Mouse (Mus musculus): ENCODE measurements around the gene Myef2. TPM values are rescaled to one million over a fixed set of nuclear protein-coding genes. Genes with fewer than 3 reads are reported as not detected.
A peak's percentile ranks its signal among the peaks of the same experiment; 100 is the strongest.

Myef2 gene
- polyA plus RNA-seq (2015; fragmentation: Nextera tagmentation; extraction: Ambion mirVana) = 262 TPM in 2 replicates

GRCm38 (mm10) chr2:125123477-125123852, at the start of gene Myef2:
Gene Myef2, minus strand, starts transcription at chr2:125123661.
- peak within 1 kb of the TSS; percentile 95 for H3K9ac ChIP-seq (replicated peaks)
- H3K27me3 ChIP-seq = no peaks in the 10 kb centered on the region
- peak; percentile 88 for ATAC-seq (replicated peaks)
- no peaks in the 10 kb centered on the region for H3K9me3 ChIP-seq
- H3K27ac ChIP-seq (replicated peaks) = peak within 1 kb of the TSS; percentile 94
- peak within 1 kb of the TSS; percentile 52 for H3K4me2 ChIP-seq (replicated peaks)
- peak within 1 kb of the TSS; percentile 69 for H3K4me3 ChIP-seq
- H3K4me1 ChIP-seq = peaks cover 32% of the 10 kb centered on the region
- no peaks in the 10 kb centered on the region for H3K36me3 ChIP-seq
- WGBS = 1% methylated on average over 42 of the region's 48 CpGs

GRCm38 (mm10) chr2:125162012-125162470, 38.6 kb upstream of the Myef2 start:
- peaks cover 9% of the 10 kb centered on the region; the same call in 1 of the 2 replicates for H3K4me1 ChIP-seq
- peak; percentile 67; the same call in 1 of the 2 replicates for ATAC-seq (replicated peaks)
- no peak overlapping the region for H3K4me3 ChIP-seq
- H3K9me3 ChIP-seq = no peaks in the 10 kb centered on the region
- no peak overlapping the region for H3K4me2 ChIP-seq (replicated peaks)
- no peak overlapping the region for H3K9ac ChIP-seq (replicated peaks)
- 36% methylated on average over 4 of the region's 4 CpGs for WGBS
- H3K27me3 ChIP-seq = no peaks in the 10 kb centered on the region
- H3K36me3 ChIP-seq = no peaks in the 10 kb centered on the region
- no peak overlapping the region for H3K27ac ChIP-seq (replicated peaks)

DNA sequence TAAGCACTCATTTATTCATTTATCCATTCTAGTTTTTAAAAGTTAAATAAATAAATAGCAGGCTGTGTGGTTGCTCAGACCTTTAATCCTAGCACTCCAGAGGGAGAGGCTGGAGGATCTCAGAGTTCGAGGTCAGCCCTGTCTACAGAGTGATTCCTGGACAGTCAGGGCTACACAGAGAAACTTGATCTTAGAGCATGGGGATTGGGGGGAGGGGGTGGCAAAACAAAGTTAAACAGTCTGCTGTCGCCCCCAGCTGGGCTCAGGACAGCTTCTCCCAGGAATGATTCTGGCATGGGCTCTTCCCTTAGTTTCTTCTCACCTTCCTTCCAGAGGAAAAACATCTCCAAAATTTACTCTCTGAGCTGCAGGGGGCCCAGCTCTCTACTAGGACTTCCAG, 32.0 kb upstream of the Myef2 start:
- Histone ChIP-seq H3K4me3 (no peak overlapping the region), H3K9ac (replicated peaks) (no peak overlapping the region), H3K4me2 (replicated peaks) (no peak overlapping the region), H3K27me3 (no peaks in the 10 kb centered on the region), H3K36me3 (no peaks in the 10 kb centered on the region), H3K27ac (replicated peaks) (no peak overlapping the region), H3K9me3 (no peaks in the 10 kb centered on the region), H3K4me1 (no peaks in the 10 kb centered on the region)
- no peak for ATAC-seq (replicated peaks)
- WGBS = 36% methylated on average over 2 of the region's 2 CpGs

DNA sequence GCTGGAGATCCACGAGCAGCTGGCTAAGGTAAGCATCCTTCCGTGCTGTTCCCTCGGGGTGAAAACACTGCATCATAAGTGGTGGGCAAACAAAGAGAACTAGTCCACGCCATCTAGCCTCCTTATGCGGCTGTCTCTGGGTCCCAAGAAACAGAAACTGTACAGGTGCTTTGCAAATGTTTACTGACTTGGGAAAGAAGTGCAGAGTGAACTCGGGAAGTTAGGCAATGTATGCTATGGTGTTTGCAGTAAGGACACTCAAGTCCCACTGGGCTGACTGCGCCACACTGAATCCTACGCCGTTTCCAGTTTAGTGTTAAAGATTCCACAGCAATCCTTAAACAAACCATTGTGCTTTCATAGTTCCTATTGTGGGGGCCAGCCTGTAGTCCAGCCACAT, 30.8 kb upstream of the Myef2 start:
- no peak overlapping the region for H3K9ac ChIP-seq (replicated peaks)
- no peaks in the 10 kb centered on the region for H3K27me3 ChIP-seq
- no peak overlapping the region for H3K4me3 ChIP-seq
- no peak overlapping the region for H3K27ac ChIP-seq (replicated peaks)
- H3K4me2 ChIP-seq (replicated peaks) = no peak overlapping the region
- H3K36me3 ChIP-seq = no peaks in the 10 kb centered on the region
- H3K9me3 ChIP-seq = no peaks in the 10 kb centered on the region
- H3K4me1 ChIP-seq = no peaks in the 10 kb centered on the region
- ATAC-seq (replicated peaks) = no peak
- 85% methylated on average over 9 of the region's 9 CpGs for WGBS

DNA sequence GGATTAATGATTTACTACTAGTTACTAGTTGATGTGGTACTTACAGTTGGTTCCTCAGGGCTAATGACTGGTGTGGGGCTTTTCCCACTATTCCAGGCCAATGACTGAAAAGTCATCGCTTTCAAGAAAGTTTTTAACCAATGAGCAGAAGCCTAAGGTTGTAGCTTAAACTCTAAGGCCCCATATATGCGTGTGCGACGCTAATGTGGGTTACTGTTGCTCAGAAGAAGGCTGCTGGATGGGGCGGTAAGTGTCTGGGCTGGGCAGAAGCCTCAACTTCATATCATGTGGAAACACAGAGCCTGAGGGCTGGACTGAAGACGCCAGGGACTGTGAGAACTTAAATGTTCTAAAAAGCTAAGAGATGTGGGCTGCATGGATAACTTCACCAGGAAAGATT, 28.9 kb upstream of the Myef2 start, which contains the start of gene Slc12a1:
Gene Slc12a1 (plus strand): TSS at position 118 of the 400 bp plus-strand sequence.
- no peaks in the 10 kb centered on the region for H3K4me1 ChIP-seq
- WGBS = 86% methylated on average over 6 of the region's 6 CpGs
- no peaks in the 10 kb centered on the region for H3K9me3 ChIP-seq
- no peak within 1 kb of the TSS for H3K9ac ChIP-seq (replicated peaks)
- H3K4me2 ChIP-seq (replicated peaks) = no peak within 1 kb of the TSS
- no peak within 1 kb of the TSS for H3K4me3 ChIP-seq
- no peaks in the 10 kb centered on the region for H3K36me3 ChIP-seq
- ATAC-seq (replicated peaks) = no peak
- H3K27me3 ChIP-seq = no peaks in the 10 kb centered on the region
- no peak within 1 kb of the TSS for H3K27ac ChIP-seq (replicated peaks)

GRCm38 (mm10) chr2:125142336-125142735, 18.9 kb upstream of the Myef2 start:
- no peaks in the 10 kb centered on the region for H3K36me3 ChIP-seq
- no peaks in the 10 kb centered on the region for H3K9me3 ChIP-seq
- no peak overlapping the region for H3K9ac ChIP-seq (replicated peaks)
- H3K4me1 ChIP-seq = peaks cover 6% of the 10 kb centered on the region
- no peak overlapping the region for H3K27ac ChIP-seq (replicated peaks)
- no peaks in the 10 kb centered on the region for H3K27me3 ChIP-seq
- H3K4me2 ChIP-seq (replicated peaks) = no peak overlapping the region
- no peak overlapping the region for H3K4me3 ChIP-seq
- ATAC-seq (replicated peaks) = peak; percentile 46; the same call in 1 of the 2 replicates

DNA sequence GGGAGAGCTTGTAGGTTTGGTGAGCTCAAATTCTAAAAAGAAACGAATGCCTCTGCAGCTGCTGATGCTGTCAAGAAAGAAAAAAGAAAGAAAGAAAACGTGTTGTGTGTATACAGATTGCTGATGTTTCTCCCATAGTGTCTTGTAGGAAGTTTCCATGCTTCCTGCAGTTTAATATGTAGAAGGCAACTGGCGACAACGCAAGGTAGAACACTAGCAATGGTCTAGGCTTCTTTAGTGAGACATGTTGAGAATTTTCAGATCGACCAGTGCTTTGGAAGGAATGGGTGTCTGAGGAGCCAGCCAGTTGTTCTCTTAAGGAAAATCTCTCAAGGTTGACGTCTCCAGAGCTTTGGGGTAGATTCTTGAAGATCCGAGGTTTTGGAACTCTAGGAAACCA, 13.4 kb upstream of the Myef2 start:
- no peaks in the 10 kb centered on the region for H3K36me3 ChIP-seq

DNA sequence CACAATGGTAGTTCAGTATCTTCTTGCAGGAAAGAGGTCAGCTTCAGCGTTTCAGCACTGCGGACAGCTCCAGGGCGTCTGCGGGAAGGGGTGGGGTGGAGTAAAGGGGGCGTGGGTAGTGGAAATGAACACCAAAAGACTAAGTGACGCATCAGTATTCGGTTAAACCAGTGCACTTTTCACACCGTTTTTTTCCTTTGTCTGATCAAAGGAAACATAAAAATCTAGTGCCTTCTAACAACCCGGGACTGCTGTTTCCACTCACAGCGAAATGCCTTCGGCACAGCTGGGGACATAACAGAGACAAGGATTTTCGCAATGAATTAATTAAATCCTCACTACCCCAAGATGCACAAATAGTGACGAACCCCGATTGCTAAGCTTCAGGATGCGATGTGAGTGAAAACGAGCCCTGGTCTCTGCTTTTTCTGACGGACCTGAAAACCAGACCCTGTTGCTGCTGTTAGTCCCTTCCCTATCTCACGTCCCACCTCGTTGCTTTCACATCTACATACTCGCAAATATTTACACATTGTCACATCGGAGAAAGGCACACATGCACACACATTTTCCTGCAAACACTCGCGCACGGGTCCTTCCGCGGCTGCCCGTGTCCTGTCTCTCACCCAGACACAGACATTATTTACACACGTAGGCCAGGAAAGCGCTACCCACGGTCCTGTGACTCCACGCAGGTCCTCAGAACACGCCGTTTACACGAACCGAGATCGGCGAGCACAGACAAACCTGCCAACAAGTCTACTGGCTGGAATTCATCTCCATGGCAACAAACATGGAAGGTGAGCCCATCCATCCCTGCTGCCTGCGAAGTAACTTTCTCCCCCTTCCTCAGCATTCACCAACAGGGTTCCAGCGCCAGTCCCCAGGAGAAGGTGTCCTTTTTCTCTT, 12.7 kb upstream of the Myef2 start, which contains the start of gene Ctxn2:
Gene Ctxn2 (plus strand): TSS at position 790 of the 909 bp plus-strand sequence.
- Histone ChIP-seq H3K4me1 (peaks cover 8% of the 10 kb centered on the region; the same call in 1 of the 2 replicates), H3K9me3 (no peaks in the 10 kb centered on the region), H3K4me3 (peak within 1 kb of the TSS; percentile 53), H3K36me3 (no peaks in the 10 kb centered on the region), H3K27me3 (no peaks in the 10 kb centered on the region), H3K27ac (replicated peaks) (peak within 1 kb of the TSS; percentile 75), H3K9ac (replicated peaks) (peak within 1 kb of the TSS; percentile 54), H3K4me2 (replicated peaks) (peak within 1 kb of the TSS; percentile 70)
- WGBS = under 1% methylated on average over 39 of the region's 39 CpGs
- peak; percentile 79 for ATAC-seq (replicated peaks)

More for the DNA sequence above, 13.4 kb upstream of the Myef2 start:
- Histone ChIP-seq H3K9ac (replicated peaks) (peak overlapping the region; percentile 54; the same call in 1 of the 2 replicates), H3K9me3 (no peaks in the 10 kb centered on the region), H3K27me3 (no peaks in the 10 kb centered on the region), H3K27ac (replicated peaks) (peak overlapping the region; percentile 75), H3K4me3 (peak overlapping the region; percentile 53), H3K4me2 (replicated peaks) (peak overlapping the region; percentile 70), H3K4me1 (peaks cover 11% of the 10 kb centered on the region)
- WGBS = 29% methylated on average over 7 of the region's 7 CpGs
- no peak for ATAC-seq (replicated peaks)

GRCm38 (mm10) chr2:125134113-125134512, 10.7 kb upstream of the Myef2 start:
- no peaks in the 10 kb centered on the region for H3K36me3 ChIP-seq
- no peak overlapping the region for H3K9ac ChIP-seq (replicated peaks)
- no peaks in the 10 kb centered on the region for H3K9me3 ChIP-seq
- peaks cover 8% of the 10 kb centered on the region; the same call in 1 of the 2 replicates for H3K4me1 ChIP-seq
- H3K27ac ChIP-seq (replicated peaks) = no peak overlapping the region
- H3K4me3 ChIP-seq = no peak overlapping the region
- H3K27me3 ChIP-seq = no peaks in the 10 kb centered on the region
- H3K4me2 ChIP-seq (replicated peaks) = no peak overlapping the region
- no peak for ATAC-seq (replicated peaks)
- WGBS = 25% methylated on average over 4 of the region's 4 CpGs

DNA sequence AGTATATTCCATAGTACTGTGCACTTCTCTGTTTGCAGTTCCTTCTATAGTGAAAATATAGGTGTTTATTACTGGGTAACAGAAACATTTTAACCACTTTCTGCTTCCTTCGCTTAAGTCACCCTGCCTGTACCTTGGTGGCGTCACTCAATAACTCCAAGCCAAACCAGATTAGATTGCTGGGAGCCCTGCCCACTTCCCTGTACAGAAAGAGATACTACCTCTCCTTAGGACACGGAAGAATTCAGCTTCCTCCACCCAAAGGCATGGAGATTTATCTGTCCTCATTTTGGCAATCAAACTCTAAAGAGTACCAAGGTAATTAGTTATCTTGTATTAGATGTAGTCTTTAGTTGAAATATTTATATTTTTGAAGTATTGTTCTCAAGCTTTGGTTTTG, 3.3 kb upstream of the Myef2 start:
- no peak overlapping the region for H3K9ac ChIP-seq (replicated peaks)
- H3K27me3 ChIP-seq = no peaks in the 10 kb centered on the region
- peaks cover 4% of the 10 kb centered on the region for H3K4me1 ChIP-seq
- H3K4me2 ChIP-seq (replicated peaks) = no peak overlapping the region
- H3K27ac ChIP-seq (replicated peaks) = no peak overlapping the region
- H3K36me3 ChIP-seq = no peaks in the 10 kb centered on the region
- no peak overlapping the region for H3K4me3 ChIP-seq
- no peak for ATAC-seq (replicated peaks)
- H3K9me3 ChIP-seq = no peaks in the 10 kb centered on the region
- 87% methylated on average over 3 of the region's 3 CpGs for WGBS

- Histone ChIP-seq H3K9me3 (no peaks in the 10 kb centered on the region), H3K4me1 (peaks cover 14% of the 10 kb centered on the region), H3K9ac (replicated peaks) (no peak overlapping the region), H3K4me3 (no peak overlapping the region), H3K36me3 (no peaks in the 10 kb centered on the region), H3K27me3 (no peaks in the 10 kb centered on the region), H3K4me2 (replicated peaks) (no peak overlapping the region), H3K27ac (replicated peaks) (no peak overlapping the region)
- no peak for ATAC-seq (replicated peaks)
- WGBS = 44% methylated on average over 4 of the region's 4 CpGs
Observed at GRCm38 (mm10) chr2:125125824-125126223, 2.4 kb upstream of the Myef2 start.

Measured in forebrain, embryonic 15.5 days (tissue).